Mouse (Mus musculus): ENCODE results near the gene Tent4a. TPM values are rescaled to one million over a fixed set of nuclear protein-coding genes. Genes with fewer than 3 reads are reported as not detected.
A peak's percentile ranks its signal among the peaks of the same experiment; 100 is the strongest.

Gene Tent4a
- polyA plus RNA-seq, 1 experiment = 34.1 TPM

GRCm38 (mm10) chr13:69550831-69551230, 16.4 kb upstream of the Tent4a start:
- no peaks in the 10 kb centered on the region for H3K4me1 ChIP-seq (ENCODE audit: control insufficient read depth, insufficient read depth, low read length)
- no peak overlapping the region for H3K4me3 ChIP-seq (ENCODE audit: insufficient read depth, low read length)
- H3K27ac ChIP-seq (ENCODE audit: insufficient read depth, low read length) = no peak overlapping the region
- TF ChIP-seq CTCF (IDR thresholded peaks at IDR 0.05; ENCODE audit: borderline replicate concordance, insufficient read depth, low read length) = no peak
- TF ChIP-seq POLR2A (IDR thresholded peaks at IDR 0.05; ENCODE audit: low read depth, low read length) = no peak

GRCm38 (mm10) chr13:69549980-69550379, 15.6 kb upstream of the Tent4a start:
- H3K4me1 ChIP-seq (ENCODE audit: control insufficient read depth, insufficient read depth, low read length) = no peaks in the 10 kb centered on the region
- TF ChIP-seq CTCF (IDR thresholded peaks at IDR 0.05; ENCODE audit: borderline replicate concordance, insufficient read depth, low read length) (no peak), POLR2A (IDR thresholded peaks at IDR 0.05; ENCODE audit: low read depth, low read length) (no peak)
- H3K4me3 ChIP-seq (ENCODE audit: insufficient read depth, low read length) = no peak overlapping the region
- H3K27ac ChIP-seq (ENCODE audit: insufficient read depth, low read length) = no peak overlapping the region

- Histone ChIP-seq H3K27ac (ENCODE audit: insufficient read depth, low read length) (no peak overlapping the region), H3K4me1 (ENCODE audit: control insufficient read depth, insufficient read depth, low read length) (peaks cover 9% of the 10 kb centered on the region; the same call in 1 of the 2 replicates), H3K4me3 (ENCODE audit: insufficient read depth, low read length) (no peak overlapping the region)
- TF ChIP-seq POLR2A (IDR thresholded peaks at IDR 0.05; ENCODE audit: low read depth, low read length) (no peak), CTCF (IDR thresholded peaks at IDR 0.05; ENCODE audit: borderline replicate concordance, insufficient read depth, low read length) (no peak)
Measured at GRCm38 (mm10) chr13:69547488-69548180, 13.2 kb upstream of the Tent4a start.

- TF ChIP-seq POLR2A (IDR thresholded peaks at IDR 0.05; ENCODE audit: low read depth, low read length) (no peak), CTCF (IDR thresholded peaks at IDR 0.05; ENCODE audit: borderline replicate concordance, insufficient read depth, low read length) (peak; percentile 20; the same call in 1 of the 2 replicates)
- Histone ChIP-seq H3K4me1 (ENCODE audit: control insufficient read depth, insufficient read depth, low read length) (peaks cover 19% of the 10 kb centered on the region), H3K27ac (ENCODE audit: insufficient read depth, low read length) (no peak overlapping the region), H3K4me3 (ENCODE audit: insufficient read depth, low read length) (no peak overlapping the region)
Measured at GRCm38 (mm10) chr13:69545019-69545418, 10.6 kb upstream of the Tent4a start.

- Histone ChIP-seq H3K4me3 (ENCODE audit: insufficient read depth, low read length) (no peak overlapping the region), H3K4me1 (ENCODE audit: control insufficient read depth, insufficient read depth, low read length) (peaks cover 21% of the 10 kb centered on the region), H3K27ac (ENCODE audit: insufficient read depth, low read length) (peak overlapping the region; percentile 89)
- TF ChIP-seq POLR2A (IDR thresholded peaks at IDR 0.05; ENCODE audit: low read depth, low read length) (no peak), CTCF (IDR thresholded peaks at IDR 0.05; ENCODE audit: borderline replicate concordance, insufficient read depth, low read length) (no peak)
Measured at GRCm38 (mm10) chr13:69543595-69543994, 9.2 kb upstream of the Tent4a start.

GRCm38 (mm10) chr13:69542571-69543352, 8.3 kb upstream of the Tent4a start:
- Histone ChIP-seq H3K4me3 (ENCODE audit: insufficient read depth, low read length) (no peak overlapping the region), H3K4me1 (ENCODE audit: control insufficient read depth, insufficient read depth, low read length) (peaks cover 26% of the 10 kb centered on the region), H3K27ac (ENCODE audit: insufficient read depth, low read length) (peak overlapping the region; percentile 90)
- TF ChIP-seq CTCF (IDR thresholded peaks at IDR 0.05; ENCODE audit: borderline replicate concordance, insufficient read depth, low read length) (no peak), POLR2A (IDR thresholded peaks at IDR 0.05; ENCODE audit: low read depth, low read length) (no peak)

GRCm38 (mm10) chr13:69541776-69542175, 7.4 kb upstream of the Tent4a start:
- Histone ChIP-seq H3K27ac (ENCODE audit: insufficient read depth, low read length) (peak overlapping the region; percentile 90), H3K4me1 (ENCODE audit: control insufficient read depth, insufficient read depth, low read length) (peaks cover 26% of the 10 kb centered on the region), H3K4me3 (ENCODE audit: insufficient read depth, low read length) (no peak overlapping the region)
- TF ChIP-seq POLR2A (IDR thresholded peaks at IDR 0.05; ENCODE audit: low read depth, low read length) = no peak
- no peak for TF ChIP-seq CTCF (IDR thresholded peaks at IDR 0.05; ENCODE audit: borderline replicate concordance, insufficient read depth, low read length)

- Histone ChIP-seq H3K4me1 (ENCODE audit: control insufficient read depth, insufficient read depth, low read length) (peaks cover 26% of the 10 kb centered on the region), H3K27ac (ENCODE audit: insufficient read depth, low read length) (peak overlapping the region; percentile 90), H3K4me3 (ENCODE audit: insufficient read depth, low read length) (no peak overlapping the region)
- no peak for TF ChIP-seq CTCF (IDR thresholded peaks at IDR 0.05; ENCODE audit: borderline replicate concordance, insufficient read depth, low read length)
- no peak for TF ChIP-seq POLR2A (IDR thresholded peaks at IDR 0.05; ENCODE audit: low read depth, low read length)
Measured at GRCm38 (mm10) chr13:69541209-69541608, 6.8 kb upstream of the Tent4a start.

GRCm38 (mm10) chr13:69538327-69538726, 3.9 kb upstream of the Tent4a start:
- Histone ChIP-seq H3K4me1 (ENCODE audit: control insufficient read depth, insufficient read depth, low read length) (peaks cover 24% of the 10 kb centered on the region), H3K27ac (ENCODE audit: insufficient read depth, low read length) (peak overlapping the region; percentile 16; the same call in 1 of the 2 replicates)
- TF ChIP-seq CTCF (IDR thresholded peaks at IDR 0.05; ENCODE audit: borderline replicate concordance, insufficient read depth, low read length) (no peak), POLR2A (IDR thresholded peaks at IDR 0.05; ENCODE audit: low read depth, low read length) (no peak)

GRCm38 (mm10) chr13:69537366-69537765, 2.9 kb upstream of the Tent4a start:
- TF ChIP-seq POLR2A (IDR thresholded peaks at IDR 0.05; ENCODE audit: low read depth, low read length) (no peak), CTCF (IDR thresholded peaks at IDR 0.05; ENCODE audit: borderline replicate concordance, insufficient read depth, low read length) (no peak)

More at GRCm38 (mm10) chr13:69538327-69538726, 3.9 kb upstream of the Tent4a start:
- no peak overlapping the region for H3K4me3 ChIP-seq (ENCODE audit: insufficient read depth, low read length)

More at GRCm38 (mm10) chr13:69537366-69537765, 2.9 kb upstream of the Tent4a start:
- H3K4me1 ChIP-seq (ENCODE audit: control insufficient read depth, insufficient read depth, low read length) = peaks cover 21% of the 10 kb centered on the region
- no peak overlapping the region for H3K4me3 ChIP-seq (ENCODE audit: insufficient read depth, low read length)
- no peak overlapping the region for H3K27ac ChIP-seq (ENCODE audit: insufficient read depth, low read length)

Data from embryonic fibroblast, embryonic 13.5 days (primary cell).